Mouse (Mus musculus): ENCODE data around the gene Cd86. TPM values are rescaled to one million over a fixed set of nuclear protein-coding genes. Genes with fewer than 3 reads are reported as not detected.

The Cd86 gene
- polyA plus RNA-seq (2015; fragmentation: Nextera tagmentation; extraction: Ambion mirVana), result 1.4 and 2.5 TPM in 2 replicates

GRCm38 (mm10) chr16:36665782-36666181 is at the start of gene Cd86:
TSS of gene Cd86 (minus strand) at chr16:36666081.
- no peaks in the 10 kb centered on the region for H3K9me3 ChIP-seq
- H3K4me3 ChIP-seq, result no peak within 1 kb of the TSS
- no peaks in the 10 kb centered on the region for H3K27me3 ChIP-seq
- H3K4me1 ChIP-seq, result no peaks in the 10 kb centered on the region
- H3K36me3 ChIP-seq, result no peaks in the 10 kb centered on the region
- no peak for ATAC-seq (ENCODE audit: insufficient number of reproducible peaks, insufficient read depth, low FRiP score, low TSS enrichment, low read depth)
- no peak within 1 kb of the TSS for H3K27ac ChIP-seq
- no peak within 1 kb of the TSS for H3K4me2 ChIP-seq
- 88% methylated on average over 13 of the region's 13 CpGs for WGBS
- H3K9ac ChIP-seq, result no peak within 1 kb of the TSS

DNA sequence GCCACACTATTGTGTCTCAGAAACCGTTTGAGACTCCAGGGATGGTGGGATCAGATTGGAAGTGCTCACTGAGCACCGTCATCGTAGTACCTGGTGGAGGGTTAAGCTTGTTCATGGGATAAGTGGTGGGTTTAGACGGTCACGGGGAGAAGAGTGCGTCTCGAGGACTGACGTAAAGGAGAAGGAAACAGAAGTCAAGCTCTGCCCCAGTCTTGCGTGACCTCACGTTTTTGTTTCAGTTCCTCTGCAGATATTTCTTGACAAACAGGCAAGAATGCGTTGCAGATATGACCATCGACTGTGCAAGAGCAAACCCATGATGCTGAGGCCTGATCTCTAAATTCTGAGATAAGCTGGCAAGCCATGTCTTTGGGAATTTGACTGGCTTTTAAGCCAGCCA is 45.9 kb upstream of the Cd86 start:
- Histone ChIP-seq H3K4me2 (no peak overlapping the region), H3K9ac (no peak overlapping the region), H3K4me3 (no peak overlapping the region), H3K27ac (no peak overlapping the region), H3K36me3 (no peaks in the 10 kb centered on the region), H3K4me1 (no peaks in the 10 kb centered on the region), H3K27me3 (no peaks in the 10 kb centered on the region), H3K9me3 (no peaks in the 10 kb centered on the region)
- WGBS, result 91% methylated on average over 12 of the region's 12 CpGs
- no peak for ATAC-seq (ENCODE audit: insufficient number of reproducible peaks, insufficient read depth, low FRiP score, low TSS enrichment, low read depth)

- no peaks in the 10 kb centered on the region for H3K4me1 ChIP-seq
- no peak for ATAC-seq (ENCODE audit: insufficient number of reproducible peaks, insufficient read depth, low FRiP score, low TSS enrichment, low read depth)
- no peak overlapping the region for H3K4me3 ChIP-seq
- H3K9me3 ChIP-seq, result no peaks in the 10 kb centered on the region
- 91% methylated on average over 2 of the region's 2 CpGs for WGBS
- H3K27me3 ChIP-seq, result no peaks in the 10 kb centered on the region
- no peaks in the 10 kb centered on the region for H3K36me3 ChIP-seq
- no peak overlapping the region for H3K27ac ChIP-seq
- no peak overlapping the region for H3K4me2 ChIP-seq
- no peak overlapping the region for H3K9ac ChIP-seq
Observed at GRCm38 (mm10) chr16:36710794-36711193, 44.9 kb upstream of the Cd86 start.

GRCm38 (mm10) chr16:36709405-36709804 is 43.5 kb upstream of the Cd86 start:
- Histone ChIP-seq H3K36me3 (no peaks in the 10 kb centered on the region), H3K27me3 (no peaks in the 10 kb centered on the region), H3K4me2 (no peak overlapping the region), H3K4me1 (no peaks in the 10 kb centered on the region), H3K27ac (no peak overlapping the region), H3K4me3 (no peak overlapping the region), H3K9ac (no peak overlapping the region), H3K9me3 (no peaks in the 10 kb centered on the region)
- no peak for ATAC-seq (ENCODE audit: insufficient number of reproducible peaks, insufficient read depth, low FRiP score, low TSS enrichment, low read depth)
- WGBS, result 94% methylated on average over 17 of the region's 17 CpGs

GRCm38 (mm10) chr16:36708751-36709150 is 42.9 kb upstream of the Cd86 start:
- Histone ChIP-seq H3K36me3 (no peaks in the 10 kb centered on the region), H3K27ac (no peak overlapping the region), H3K4me3 (no peak overlapping the region), H3K9ac (no peak overlapping the region), H3K4me1 (no peaks in the 10 kb centered on the region), H3K27me3 (no peaks in the 10 kb centered on the region), H3K9me3 (no peaks in the 10 kb centered on the region), H3K4me2 (no peak overlapping the region)
- ATAC-seq (ENCODE audit: insufficient number of reproducible peaks, insufficient read depth, low FRiP score, low TSS enrichment, low read depth), result no peak
- 78% methylated on average over 7 of the region's 7 CpGs for WGBS

- Histone ChIP-seq H3K27ac (no peak overlapping the region), H3K9ac (no peak overlapping the region), H3K4me2 (no peak overlapping the region), H3K27me3 (no peaks in the 10 kb centered on the region), H3K36me3 (no peaks in the 10 kb centered on the region), H3K4me3 (no peak overlapping the region), H3K9me3 (no peaks in the 10 kb centered on the region), H3K4me1 (no peaks in the 10 kb centered on the region)
- 71% methylated on average over 6 of the region's 6 CpGs for WGBS
- ATAC-seq (ENCODE audit: insufficient number of reproducible peaks, insufficient read depth, low FRiP score, low TSS enrichment, low read depth), result no peak
Observed at GRCm38 (mm10) chr16:36707702-36708423, 42.0 kb upstream of the Cd86 start.

DNA sequence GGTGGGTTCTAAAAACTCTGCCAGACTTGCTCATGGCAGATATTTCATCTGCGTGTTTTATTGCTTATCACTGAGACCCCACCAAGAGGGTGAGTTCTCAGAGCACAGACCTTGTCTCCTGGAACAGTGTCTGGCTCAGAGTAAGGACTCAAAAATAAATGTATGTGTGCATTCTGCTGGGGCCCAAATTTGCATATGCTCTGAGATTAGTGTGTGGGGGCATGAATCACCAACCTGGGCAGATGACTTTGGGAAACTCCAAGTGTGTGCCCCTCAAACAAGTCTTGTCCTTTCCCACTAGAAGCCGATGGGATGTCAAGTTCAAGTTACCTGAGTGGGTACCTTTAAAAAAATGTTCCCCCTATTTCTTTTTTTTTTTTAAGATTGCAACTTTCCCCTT is 34.6 kb upstream of the Cd86 start:
- WGBS, result 87% methylated on average over 2 of the region's 2 CpGs
- no peaks in the 10 kb centered on the region for H3K9me3 ChIP-seq
- no peak overlapping the region for H3K4me2 ChIP-seq
- no peaks in the 10 kb centered on the region for H3K36me3 ChIP-seq
- H3K27ac ChIP-seq, result no peak overlapping the region
- peaks cover 5% of the 10 kb centered on the region for H3K27me3 ChIP-seq
- H3K4me3 ChIP-seq, result no peak overlapping the region
- H3K9ac ChIP-seq, result no peak overlapping the region
- no peak for ATAC-seq (ENCODE audit: insufficient number of reproducible peaks, insufficient read depth, low FRiP score, low TSS enrichment, low read depth)
- no peaks in the 10 kb centered on the region for H3K4me1 ChIP-seq

DNA sequence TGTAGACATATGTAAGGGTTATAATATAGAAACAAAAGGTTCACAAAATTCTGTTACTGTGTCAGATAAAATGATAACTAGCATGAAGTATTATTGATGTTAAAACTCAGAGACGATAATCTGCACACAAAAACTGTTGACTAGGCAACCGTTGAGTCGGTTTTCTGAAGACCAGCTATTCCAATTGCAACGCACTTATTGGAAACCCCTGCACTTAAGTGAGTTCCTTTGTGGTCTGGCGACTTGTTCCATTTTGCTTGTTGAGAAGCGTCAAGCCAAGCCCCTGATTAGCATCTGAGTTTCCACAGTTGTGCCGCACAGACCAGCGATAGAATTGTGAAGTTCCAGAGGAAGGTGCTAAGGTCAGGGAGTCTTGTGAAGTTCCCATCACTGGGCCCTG is 31.4 kb upstream of the Cd86 start:
- no peak overlapping the region for H3K27ac ChIP-seq
- H3K9me3 ChIP-seq, result no peaks in the 10 kb centered on the region
- H3K4me2 ChIP-seq, result no peak overlapping the region
- H3K4me1 ChIP-seq, result peaks cover 11% of the 10 kb centered on the region
- 86% methylated on average over 8 of the region's 8 CpGs for WGBS
- H3K4me3 ChIP-seq, result no peak overlapping the region
- no peak overlapping the region for H3K9ac ChIP-seq
- peaks cover 33% of the 10 kb centered on the region for H3K27me3 ChIP-seq
- ATAC-seq (ENCODE audit: insufficient number of reproducible peaks, insufficient read depth, low FRiP score, low TSS enrichment, low read depth), result no peak
- H3K36me3 ChIP-seq, result no peaks in the 10 kb centered on the region

GRCm38 (mm10) chr16:36694798-36695290 is 29.0 kb upstream of the Cd86 start:
- H3K4me1 ChIP-seq, result peaks cover 11% of the 10 kb centered on the region
- peak overlapping the region; percentile 46 for H3K4me3 ChIP-seq
- WGBS, result 33% methylated on average over 9 of the region's 9 CpGs
- H3K36me3 ChIP-seq, result no peaks in the 10 kb centered on the region
- H3K27me3 ChIP-seq, result peaks cover 33% of the 10 kb centered on the region
- no peak overlapping the region for H3K9ac ChIP-seq
- H3K27ac ChIP-seq, result no peak overlapping the region
- peak overlapping the region; percentile 75 for H3K4me2 ChIP-seq
- no peak for ATAC-seq (ENCODE audit: insufficient number of reproducible peaks, insufficient read depth, low FRiP score, low TSS enrichment, low read depth)
- no peaks in the 10 kb centered on the region for H3K9me3 ChIP-seq

DNA sequence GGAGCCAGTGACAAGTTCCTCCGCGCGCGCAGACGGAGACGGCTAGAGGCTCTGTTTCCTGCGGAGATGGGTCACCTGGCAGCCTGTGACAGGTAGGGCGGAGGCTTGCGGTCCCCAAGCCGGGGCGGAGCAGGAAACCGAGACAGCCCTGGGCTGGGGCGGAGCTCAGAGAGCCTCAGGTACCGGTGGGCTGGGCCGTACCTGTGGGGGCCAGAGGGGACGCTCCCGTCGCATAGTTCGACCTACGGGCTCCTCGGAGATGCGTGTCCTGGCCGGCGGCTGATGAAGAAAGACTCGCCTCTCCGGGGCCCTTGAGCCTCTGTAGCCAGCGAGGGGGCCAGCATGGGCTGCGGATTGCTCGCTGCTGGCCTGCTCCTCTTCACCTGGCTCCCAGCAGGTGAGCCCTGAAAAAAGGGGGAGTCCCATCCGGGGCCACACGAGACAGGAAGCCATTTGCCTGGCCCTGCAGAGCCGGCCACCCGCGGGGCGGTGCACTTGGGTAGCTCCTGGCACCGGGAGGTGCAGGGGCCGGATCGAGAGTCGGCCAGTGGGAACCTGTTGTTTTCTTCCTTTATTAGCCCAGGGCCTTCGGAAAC is 28.0 kb upstream of the Cd86 start, which contains the start of gene Ildr1:
TSS of gene Ildr1 (plus strand) at position 161 of the 596 bp plus-strand sequence.
- Histone ChIP-seq H3K27me3 (peaks cover 33% of the 10 kb centered on the region), H3K4me2 (peak within 1 kb of the TSS; percentile 75), H3K27ac (no peak within 1 kb of the TSS), H3K4me1 (peaks cover 11% of the 10 kb centered on the region), H3K9ac (peak within 1 kb of the TSS; percentile 70), H3K36me3 (no peaks in the 10 kb centered on the region), H3K9me3 (no peaks in the 10 kb centered on the region), H3K4me3 (peak within 1 kb of the TSS; percentile 46)
- ATAC-seq (ENCODE audit: insufficient number of reproducible peaks, insufficient read depth, low FRiP score, low TSS enrichment, low read depth), result peak; percentile 67; the same call in 1 of the 2 replicates
- WGBS, result 1% methylated on average over 40 of the region's 40 CpGs

- Histone ChIP-seq H3K27me3 (peaks cover 33% of the 10 kb centered on the region), H3K9me3 (no peaks in the 10 kb centered on the region), H3K36me3 (no peaks in the 10 kb centered on the region), H3K4me1 (peaks cover 11% of the 10 kb centered on the region), H3K4me3 (no peak overlapping the region), H3K27ac (no peak overlapping the region), H3K4me2 (no peak overlapping the region), H3K9ac (no peak overlapping the region)
- 53% methylated on average over 3 of the region's 3 CpGs for WGBS
- no peak for ATAC-seq (ENCODE audit: insufficient number of reproducible peaks, insufficient read depth, low FRiP score, low TSS enrichment, low read depth)
Observed at GRCm38 (mm10) chr16:36691484-36691883, 25.6 kb upstream of the Cd86 start.

DNA sequence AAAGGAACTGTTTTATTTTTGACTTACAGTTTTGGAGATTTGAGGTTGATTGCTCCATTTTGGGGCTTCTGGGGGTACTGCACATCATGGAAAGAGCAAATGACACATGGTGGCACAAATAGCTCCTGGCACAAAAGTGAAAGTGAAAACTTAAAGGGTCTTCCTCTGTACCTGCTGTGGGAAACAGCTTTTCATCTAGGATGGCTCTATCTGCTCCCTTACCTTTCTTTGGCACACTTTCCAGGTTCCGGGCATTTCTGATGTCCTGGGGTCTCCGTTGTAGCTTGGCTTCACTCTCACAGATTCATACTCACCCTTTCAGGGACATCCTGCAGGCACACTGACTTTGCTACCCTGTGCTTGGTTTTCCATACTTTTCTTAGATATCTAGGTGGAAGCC is 22.2 kb upstream of the Cd86 start:
- no peak for ATAC-seq (ENCODE audit: insufficient number of reproducible peaks, insufficient read depth, low FRiP score, low TSS enrichment, low read depth)
- H3K27me3 ChIP-seq, result peaks cover 8% of the 10 kb centered on the region; the same call in 1 of the 2 replicates

More for the DNA sequence above, 22.2 kb upstream of the Cd86 start:
- Histone ChIP-seq H3K27ac (no peak overlapping the region), H3K9ac (no peak overlapping the region), H3K4me1 (0 out of 2 replicates have a peak, but pooled peaks cover 1% of the 10 kb centered on the region), H3K36me3 (no peaks in the 10 kb centered on the region), H3K4me3 (no peak overlapping the region), H3K9me3 (no peaks in the 10 kb centered on the region), H3K4me2 (no peak overlapping the region)
- 93% methylated on average over 2 of the region's 2 CpGs for WGBS
